In the genomic region with DNA sequence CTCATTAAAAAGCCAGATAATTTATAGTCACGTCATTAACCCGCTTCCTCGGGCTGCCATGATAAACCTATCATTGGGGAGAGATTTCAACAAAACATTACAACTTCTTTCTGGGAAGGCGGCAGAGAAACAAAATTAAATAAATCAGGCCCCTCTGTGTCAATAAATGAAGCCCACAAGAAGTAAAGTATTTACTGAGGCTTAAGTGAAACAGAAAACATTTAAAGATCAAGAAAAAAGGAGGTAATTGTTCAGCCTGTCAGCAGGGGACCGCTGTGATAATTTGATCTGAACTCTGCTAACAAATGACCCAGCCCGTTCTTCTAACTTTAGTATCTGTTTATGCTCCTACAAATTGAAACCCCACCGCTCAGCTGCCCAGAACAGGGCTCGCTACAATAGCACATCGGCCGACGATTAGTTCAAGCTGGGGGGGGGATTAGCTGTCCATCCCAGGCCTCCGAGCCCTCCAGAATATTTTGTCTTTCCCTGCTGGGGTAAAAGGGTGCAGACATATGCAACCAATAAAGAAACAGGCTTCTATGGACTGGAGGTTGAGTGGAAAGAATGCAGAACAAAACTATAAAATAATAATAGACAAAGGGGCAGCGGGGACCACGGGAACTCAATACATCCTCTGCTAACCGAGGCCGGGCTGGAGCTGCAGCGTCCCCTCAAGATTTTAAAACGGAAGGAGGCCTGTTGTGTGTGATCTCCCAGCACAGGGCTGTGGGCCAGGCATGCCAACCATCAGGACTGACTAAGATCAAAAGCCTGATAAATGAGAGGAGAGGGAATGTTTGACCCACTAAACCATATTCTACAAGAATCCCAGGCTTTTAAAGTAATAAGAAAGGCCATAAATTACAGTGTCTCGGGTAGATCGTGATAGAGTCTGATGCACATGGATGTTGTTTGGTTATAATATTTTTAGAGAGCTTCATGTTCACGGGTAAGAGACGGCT, we compare ENCODE assay signal across 11 mouse cellular contexts.
DNase-seq lines count a peak whose midpoint lies in the region; ATAC-seq and TF ChIP-seq lines count a peak whose summit lies in the region.
"Had no signal": no experiment of that assay in that cellular context is flagged by ENCODE, and none has a peak within 500 bp of the region (broad histone marks: within the 10 kb centered on the region; RNA-seq: fewer than 3 reads in every experiment).

No protein-coding gene starts in this region.

- TF ChIP-seq CTCF in forebrain, postnatal 0 days (IDR thresholded peaks at IDR 0.05; ENCODE audit: low read depth), result no peak

- 18% methylated on average over 22 of the region's 22 CpGs for WGBS in forebrain, embryonic 10.5 days
- 19% methylated on average over 22 of the region's 22 CpGs for WGBS in forebrain, postnatal 0 days
- WGBS in forebrain, embryonic 14.5 days, result 13% methylated on average over 22 of the region's 22 CpGs
- WGBS in limb, embryonic 15.5 days, result 15% methylated on average over 22 of the region's 22 CpGs

- ATAC-seq in forebrain, postnatal 0 days, result no peak
- ATAC-seq in forebrain, embryonic 14.5 days, result no peak
- no peak for ATAC-seq in limb, embryonic 15.5 days (ENCODE audit: insufficient number of reproducible peaks, low FRiP score, low TSS enrichment, low read depth)

- peaks cover 66% of the 10 kb centered on the region for H3K27me3 ChIP-seq in forebrain, embryonic 10.5 days (ENCODE audit: poor library complexity, severe bottlenecking)
- H3K27me3 ChIP-seq in forebrain, postnatal 0 days (ENCODE audit: insufficient read depth, low read length), result peaks cover 12% of the 10 kb centered on the region
- H3K27me3 ChIP-seq in forebrain, embryonic 14.5 days (replicated peaks; ENCODE audit: control insufficient read depth, insufficient read depth, low read length), result peaks cover 22% of the 10 kb centered on the region
- H3K27me3 ChIP-seq in limb, embryonic 15.5 days, result peaks cover 28% of the 10 kb centered on the region; the same call in 1 of the 2 replicates

- DNase-seq in forebrain, embryonic 10.5 days (ENCODE audit: extremely low spot score, low spot score), result peak; percentile 44
- DNase-seq in forebrain, postnatal 0 days, result no peak
- DNase-seq in Muller cell, postnatal 12 days (ENCODE audit: inconsistent ontology term), result peak; percentile 23
- no peak for DNase-seq in forebrain, embryonic 14.5 days (ENCODE audit: low spot score)
- DNase-seq in cerebellum, adult 9-10 months, result no peak
- no peak for DNase-seq in left cerebral cortex, postnatal 10 days (ENCODE audit: extremely low spot score in 1 of 2, low spot score in 2 of 2)
- DNase-seq in spleen, postnatal 14 days (ENCODE audit: low spot score in 2 of 2), result no peak
- DNase-seq: cerebellum, adult 18-20 months; kidney, adult 11 months had no signal

- intact Hi-C loops in left cerebral cortex, postnatal 10 days (cut with DNase I), result no loop called here

- H3K4me3 ChIP-seq in forebrain, embryonic 10.5 days, result peak overlapping the region; percentile 34
- no peak overlapping the region for H3K4me3 ChIP-seq in forebrain, postnatal 0 days (ENCODE audit: low read depth, low read length)
- no peak overlapping the region for H3K4me3 ChIP-seq in forebrain, embryonic 14.5 days (ENCODE audit: low read depth, low read length)
- H3K4me3 ChIP-seq in limb, embryonic 15.5 days, result 0 out of 2 replicates have a peak overlapping the region, but pooled peaks have one; percentile 5

- peaks cover 24% of the 10 kb centered on the region for H3K4me1 ChIP-seq in forebrain, embryonic 10.5 days
- H3K4me1 ChIP-seq in forebrain, postnatal 0 days (ENCODE audit: insufficient read depth), result no peaks in the 10 kb centered on the region
- peaks cover 14% of the 10 kb centered on the region for H3K4me1 ChIP-seq in forebrain, embryonic 14.5 days (ENCODE audit: control insufficient read depth, insufficient read depth, low read length)
- H3K4me1 ChIP-seq in limb, embryonic 15.5 days, result peaks cover 11% of the 10 kb centered on the region

- H3K9ac ChIP-seq in forebrain, postnatal 0 days, result no peak overlapping the region
- no peak overlapping the region; the same call in 1 of the 2 replicates for H3K9ac ChIP-seq in forebrain, embryonic 14.5 days (ENCODE audit: low read length)
- H3K9ac ChIP-seq in limb, embryonic 15.5 days, result no peak overlapping the region

- no peak overlapping the region for H3K4me2 ChIP-seq in forebrain, postnatal 0 days (ENCODE audit: low read depth)
- H3K4me2 ChIP-seq in forebrain, embryonic 14.5 days (ENCODE audit: low read length), result peak overlapping the region; percentile 16; the same call in 1 of the 2 replicates
- H3K4me2 ChIP-seq in limb, embryonic 15.5 days, result peak overlapping the region; percentile 33
- H3K4me2 ChIP-seq: heart, embryonic 11.5 days had no signal

- H3K36me3 ChIP-seq in forebrain, embryonic 10.5 days (replicated peaks), result no peaks in the 10 kb centered on the region
- no peaks in the 10 kb centered on the region for H3K36me3 ChIP-seq in forebrain, postnatal 0 days (ENCODE audit: insufficient read depth)
- H3K36me3 ChIP-seq in forebrain, embryonic 14.5 days (ENCODE audit: control insufficient read depth, insufficient read depth, low read length), result no peaks in the 10 kb centered on the region
- no peaks in the 10 kb centered on the region for H3K36me3 ChIP-seq in limb, embryonic 15.5 days

- H3K9me3 ChIP-seq in forebrain, embryonic 10.5 days, result no peaks in the 10 kb centered on the region
- H3K9me3 ChIP-seq in forebrain, postnatal 0 days (ENCODE audit: low read length), result no peaks in the 10 kb centered on the region
- H3K9me3 ChIP-seq in forebrain, embryonic 14.5 days (replicated peaks; ENCODE audit: control insufficient read depth, low read length), result no peaks in the 10 kb centered on the region
- H3K9me3 ChIP-seq in limb, embryonic 15.5 days, result no peaks in the 10 kb centered on the region

- peak overlapping the region; percentile 68 for H3K27ac ChIP-seq in forebrain, embryonic 10.5 days
- no peak overlapping the region for H3K27ac ChIP-seq in forebrain, postnatal 0 days (ENCODE audit: low read depth, low read length)
- no peak overlapping the region for H3K27ac ChIP-seq in forebrain, embryonic 14.5 days (ENCODE audit: low read depth, low read length)
- H3K27ac ChIP-seq in limb, embryonic 15.5 days, result 0 out of 2 replicates have a peak overlapping the region, but pooled peaks have one; percentile 17

Comparison
In these comparisons a context has a peak if more than half of its experiments do, and no peak if none do; other contexts are left out.
1. DNase-seq: peak in forebrain, embryonic 10.5 days (single experiment) and Muller cell, postnatal 12 days (single experiment); none in forebrain, postnatal 0 days (single experiment), forebrain, embryonic 14.5 days (single experiment), cerebellum, adult 9-10 months (single experiment), left cerebral cortex, postnatal 10 days (0 of 2) and spleen, postnatal 14 days (0 of 2).
2. H3K27ac ChIP-seq: peak in forebrain, embryonic 10.5 days (single experiment) and limb, embryonic 15.5 days (single experiment); none in forebrain, postnatal 0 days (single experiment) and forebrain, embryonic 14.5 days (single experiment).
3. H3K4me3 ChIP-seq: peak in forebrain, embryonic 10.5 days (single experiment) and limb, embryonic 15.5 days (single experiment); none in forebrain, postnatal 0 days (single experiment) and forebrain, embryonic 14.5 days (single experiment).